Mouse (Mus musculus) NIH3T3 (cell line): ENCODE data around the gene Rcor2.

Experiments
- DNase-seq: peaks from one replicate; pipeline ENCODE4 v3.0.0-alpha.2; 2012; ENCODE audit warnings: low read depth

Gene Rcor2

GRCm38 (mm10) chr19:7267091-7267741 is at the start of gene Rcor2:
Rcor2 (plus strand) TSS chr19:7267325.
- DNase-seq = peak; percentile 11

- DNase-seq = no peak
Observed at GRCm38 (mm10) chr19:7217926-7218267, 49.2 kb upstream of the Rcor2 start.

DNA sequence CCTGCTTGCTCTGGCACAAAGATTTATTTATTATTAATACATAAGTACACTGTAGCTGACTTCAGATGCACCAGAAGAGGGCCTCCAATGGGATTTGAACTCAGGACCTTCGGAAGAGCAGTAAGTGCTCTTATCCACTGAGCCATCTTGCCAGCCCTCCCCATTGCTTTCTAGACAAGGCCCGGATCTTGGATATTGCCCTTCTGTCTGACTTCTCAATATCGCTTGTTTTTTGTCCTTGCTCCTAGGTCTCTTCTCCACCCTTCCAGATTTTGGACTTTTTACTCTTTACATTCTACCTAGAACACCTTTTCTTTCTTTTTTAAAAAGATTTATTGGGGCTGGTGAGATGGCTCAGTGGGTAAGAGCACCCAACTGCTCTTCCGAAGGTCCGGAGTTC is 48.4 kb upstream of the Rcor2 start:
- no peak for DNase-seq

- DNase-seq = no peak
Observed at GRCm38 (mm10) chr19:7222196-7222595, 44.9 kb upstream of the Rcor2 start.

DNA sequence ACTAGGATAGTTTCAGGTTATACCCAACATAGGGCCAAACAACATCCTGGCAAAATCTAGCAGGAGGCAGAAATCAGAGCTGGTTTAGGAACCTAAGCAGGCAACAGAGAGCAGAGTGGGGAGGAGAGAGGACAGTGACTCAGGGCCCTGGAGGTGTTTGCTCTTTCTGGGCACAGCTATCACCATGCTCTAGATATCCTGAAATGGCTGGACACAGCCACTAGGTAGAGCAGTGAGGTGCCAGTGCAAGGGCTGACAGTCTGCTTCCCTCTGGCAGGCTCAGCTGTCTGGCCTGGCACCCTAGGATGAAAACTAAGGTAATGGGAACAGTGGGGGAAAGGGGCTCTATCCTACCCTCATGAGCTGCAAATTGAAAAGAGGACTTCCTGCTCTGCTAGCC is 43.6 kb upstream of the Rcor2 start:
- no peak for DNase-seq

- no peak for DNase-seq
Observed at GRCm38 (mm10) chr19:7224253-7224652, 42.9 kb upstream of the Rcor2 start.

DNA sequence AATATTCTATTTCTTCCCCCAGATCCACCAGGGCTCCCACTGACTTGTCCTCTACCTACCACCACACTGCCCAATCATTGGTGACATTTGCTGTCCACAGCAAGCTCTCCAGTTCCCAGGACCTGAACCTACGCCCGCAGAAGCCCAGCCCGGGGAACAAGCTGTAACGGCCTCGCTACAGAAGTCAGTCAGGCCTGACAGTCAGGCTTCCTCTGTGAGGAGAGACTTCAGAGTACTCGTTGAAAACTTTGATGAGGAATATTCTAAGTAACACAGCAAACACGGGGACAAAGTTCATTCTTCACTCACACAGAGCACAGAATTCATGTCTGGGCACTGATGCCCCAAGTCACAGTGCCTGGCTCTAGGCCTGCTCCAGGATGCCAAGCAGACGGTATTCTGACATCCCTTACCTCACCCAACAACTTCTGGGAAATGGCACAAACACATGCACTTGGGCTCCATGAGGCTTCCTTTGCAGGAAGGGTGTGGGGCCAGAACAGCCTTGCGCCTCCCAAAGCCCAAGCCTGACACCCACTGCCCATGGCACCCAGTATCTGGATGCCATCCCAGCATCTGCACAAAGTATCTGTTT is 41.9 kb upstream of the Rcor2 start:
- no peak for DNase-seq

GRCm38 (mm10) chr19:7226511-7226914 is 40.6 kb upstream of the Rcor2 start:
- DNase-seq = no peak

GRCm38 (mm10) chr19:7234537-7235221 is 32.4 kb upstream of the Rcor2 start:
- peak; percentile 92 for DNase-seq

- no peak for DNase-seq
Observed at GRCm38 (mm10) chr19:7235461-7235860, 31.7 kb upstream of the Rcor2 start.

GRCm38 (mm10) chr19:7236011-7236410 is 31.1 kb upstream of the Rcor2 start:
- DNase-seq = no peak

DNA sequence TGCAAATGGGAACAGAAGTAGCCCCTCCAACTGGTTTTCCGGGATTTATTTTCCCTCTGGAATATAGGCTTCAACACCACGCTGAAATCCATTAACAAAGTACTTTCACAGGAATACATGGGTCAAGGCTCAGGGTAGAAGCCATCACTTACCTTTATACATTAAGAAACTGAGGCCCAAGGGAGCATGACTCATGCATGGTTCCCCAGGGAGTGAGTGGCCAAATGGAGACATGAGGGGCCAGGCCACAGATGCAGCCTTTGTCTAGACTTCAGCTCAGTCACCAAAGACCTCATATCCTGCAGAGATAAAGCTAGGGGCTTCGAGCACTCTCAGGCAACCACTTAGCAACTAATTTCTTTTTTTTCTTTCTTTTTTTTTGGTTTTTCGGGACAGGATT is 30.4 kb upstream of the Rcor2 start:
- DNase-seq = no peak

- no peak for DNase-seq
Observed at GRCm38 (mm10) chr19:7239574-7239973, 27.6 kb upstream of the Rcor2 start.

DNA sequence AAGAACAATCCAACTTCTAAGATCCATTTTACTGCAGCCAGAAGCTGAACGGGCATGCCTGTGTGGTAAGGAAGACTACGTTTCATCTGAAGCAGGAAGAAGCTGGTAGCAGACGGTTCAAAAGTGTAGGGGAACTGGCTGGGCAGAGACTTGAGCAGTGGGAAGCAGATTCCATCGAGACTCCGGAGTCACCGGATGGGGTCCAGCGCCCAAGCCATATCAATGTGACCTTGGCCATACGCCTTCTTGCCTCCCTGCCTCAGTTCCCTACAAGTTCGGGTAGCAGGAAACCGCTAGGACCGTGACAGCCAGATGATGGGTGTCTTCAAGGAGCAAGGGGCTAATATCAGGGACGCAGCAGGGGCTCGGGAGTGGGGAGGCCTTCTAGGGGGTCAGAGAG is 26.8 kb upstream of the Rcor2 start:
- peak; percentile 26 for DNase-seq

DNA sequence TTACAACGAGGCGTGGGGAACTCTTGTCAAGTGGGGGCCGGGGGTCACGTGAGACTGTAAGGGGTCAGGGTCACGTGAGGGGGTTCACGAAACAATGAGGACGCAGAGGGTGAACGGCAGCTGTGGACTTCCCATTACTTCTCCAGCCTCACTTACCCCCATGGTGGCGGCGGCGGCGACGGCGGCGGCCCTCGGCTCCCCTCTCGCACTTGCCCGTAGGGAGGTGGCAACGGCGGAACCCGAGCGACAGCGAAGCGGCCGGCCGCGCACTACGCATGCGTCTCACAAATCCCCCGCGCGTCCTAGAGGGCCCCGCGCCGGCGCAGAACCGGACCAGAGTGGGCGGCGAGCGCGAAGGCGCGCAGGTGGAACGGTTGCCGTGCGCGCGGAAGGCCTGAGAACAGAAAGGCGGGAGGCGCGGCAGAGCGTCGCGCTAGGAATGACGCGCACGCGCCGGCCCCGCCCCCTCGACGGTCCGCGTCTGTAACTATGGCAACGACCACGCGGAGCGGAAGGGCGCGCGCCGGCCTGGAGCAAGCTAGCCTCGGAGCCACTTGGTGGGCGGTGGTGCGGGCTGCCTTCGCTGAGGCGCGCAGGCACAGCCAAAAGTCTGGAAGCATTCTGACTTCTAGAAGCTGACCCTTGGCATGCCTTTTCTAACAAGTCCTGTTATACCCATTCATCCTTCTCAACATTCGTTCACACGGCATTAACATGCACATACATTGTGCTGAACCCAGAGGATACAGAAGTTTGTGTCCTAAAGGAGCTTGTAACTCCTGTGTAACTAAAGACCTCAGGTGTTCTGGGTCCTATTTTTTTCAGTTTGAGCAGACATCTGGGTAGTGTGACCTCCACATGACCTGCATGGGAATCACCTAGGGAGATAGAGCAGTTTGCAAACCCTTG is 26.1 kb upstream of the Rcor2 start, which contains the start of gene Naa40:
Naa40 (minus strand) TSS at position 402 of the 909 bp plus-strand sequence.
- DNase-seq = peak; percentile 99

DNA sequence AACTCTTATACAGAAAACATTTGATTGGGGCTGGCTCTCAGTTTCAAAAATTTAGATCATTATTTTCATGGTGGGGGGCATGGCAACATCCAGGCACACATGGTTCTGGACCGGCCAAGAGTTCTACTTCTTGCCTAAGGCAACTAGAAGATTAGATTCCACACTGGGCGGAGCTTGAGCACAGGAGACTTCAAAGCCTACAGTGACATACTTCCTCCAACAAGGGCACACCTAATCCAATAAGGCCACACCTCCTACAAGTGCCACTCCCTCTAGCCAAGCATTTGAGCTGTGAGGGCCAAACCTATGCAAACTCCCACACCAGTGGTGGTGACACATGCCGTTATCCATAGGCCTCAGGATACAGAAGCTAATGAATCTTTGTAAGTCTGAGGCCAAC is 21.1 kb upstream of the Rcor2 start:
- no peak for DNase-seq

DNA sequence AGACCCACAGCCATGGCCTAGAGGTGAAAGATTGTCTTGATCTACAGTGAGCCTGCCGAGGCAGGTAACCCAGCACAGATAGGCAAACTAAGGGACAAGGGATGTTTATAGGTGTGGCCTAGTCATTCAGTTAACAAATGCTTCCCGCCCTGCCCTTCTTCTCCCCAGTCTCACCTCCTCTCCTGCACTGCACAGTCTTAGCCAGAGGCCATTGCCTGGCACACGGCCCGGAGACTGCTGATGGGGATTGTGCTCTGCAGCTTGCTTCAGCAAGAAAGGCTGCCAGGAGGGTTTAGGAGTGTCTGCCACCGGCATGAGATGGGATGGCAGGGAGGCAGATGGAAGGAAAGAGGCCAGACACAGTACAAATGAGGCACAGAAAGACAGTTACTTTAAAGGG is 9.2 kb upstream of the Rcor2 start:
- peak; percentile 57 for DNase-seq

GRCm38 (mm10) chr19:7261476-7261875 is 5.6 kb upstream of the Rcor2 start:
- no peak for DNase-seq

- DNase-seq = no peak
Observed at GRCm38 (mm10) chr19:7261964-7262363, 5.2 kb upstream of the Rcor2 start.

DNA sequence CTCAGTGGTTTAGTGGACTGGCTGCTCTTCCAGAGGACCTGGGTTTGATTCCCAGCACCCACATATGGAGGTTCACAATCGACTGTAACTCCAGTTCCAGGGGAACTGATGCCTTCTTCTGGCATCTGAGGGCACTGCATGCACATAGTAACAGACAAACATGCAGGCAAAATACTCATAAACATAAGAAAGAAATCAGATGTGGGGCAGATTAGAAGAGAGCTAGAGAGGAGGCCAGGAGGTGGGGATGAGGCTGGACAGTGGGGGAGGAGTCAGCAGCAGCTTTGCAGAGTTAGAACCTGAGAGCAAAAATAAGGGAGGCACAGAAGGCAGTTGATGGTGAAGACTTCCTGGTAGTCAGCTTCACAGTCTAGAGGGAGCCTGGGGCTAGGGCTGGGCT is 4.5 kb upstream of the Rcor2 start:
- no peak for DNase-seq

GRCm38 (mm10) chr19:7264088-7264765 is 2.9 kb upstream of the Rcor2 start:
- DNase-seq = peak; percentile 95
